Mouse (Mus musculus) cerebellum, postnatal 25 days (tissue): Measurements from ENCODE around the gene Nlrp9b.
"Not testable (repeated sequence)": the region's sequence is repeated elsewhere in the genome, so short reads cannot be mapped to it uniquely, and the experiment has no call there.

Experiments
- DNase-seq, 2 experiments: peaks; one replicate each; pipeline ENCODE4 v3.0.0; 2021; ENCODE audit warnings: mixed read lengths in 2 of 2

Gene Nlrp9b

DNA sequence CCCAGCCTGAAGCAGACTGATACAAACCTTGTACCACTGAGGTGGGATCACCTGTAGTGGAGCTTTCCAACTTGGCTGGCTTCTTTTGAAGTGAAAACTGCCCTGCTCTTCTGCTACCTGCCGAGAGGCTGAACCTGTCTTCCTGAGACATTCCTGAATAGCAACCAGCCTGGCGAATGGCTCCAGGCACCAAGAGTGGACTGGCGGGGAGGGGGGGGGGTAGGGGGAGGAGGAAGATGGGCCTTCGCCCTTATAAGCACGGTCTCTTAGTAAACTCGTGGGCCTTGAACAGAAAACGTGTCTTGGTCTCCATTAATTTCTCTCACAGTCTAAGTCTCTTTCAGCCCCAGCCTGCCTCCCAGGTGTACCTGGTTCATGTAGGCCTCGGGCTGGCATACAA is at the start of gene Nlrp9b:
Gene Nlrp9b, plus strand, starts transcription at position 301 of the 400 bp plus-strand sequence.
- not testable (repeated sequence) for DNase-seq

DNA sequence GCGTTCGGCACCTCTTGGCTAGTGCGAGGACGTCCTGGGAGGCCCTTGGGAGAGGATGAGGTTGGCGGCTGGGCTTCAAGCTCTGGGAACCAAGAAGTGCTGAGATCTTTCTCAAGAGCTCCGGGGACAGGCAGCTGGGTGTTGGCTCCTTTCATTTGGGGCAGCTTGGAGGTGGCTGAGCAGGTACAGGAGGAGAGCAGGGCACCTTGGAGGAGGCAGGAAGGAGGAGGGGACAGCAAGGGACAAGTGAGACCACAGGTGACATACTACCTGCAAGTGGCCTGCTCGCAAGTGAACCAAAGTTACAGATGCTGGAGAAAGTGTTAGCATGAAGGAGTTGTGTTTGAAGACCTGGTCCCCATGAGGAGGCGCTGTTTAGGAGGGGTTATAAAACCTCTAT is 46.6 kb upstream of the Nlrp9b start:
- DNase-seq, result no peak

DNA sequence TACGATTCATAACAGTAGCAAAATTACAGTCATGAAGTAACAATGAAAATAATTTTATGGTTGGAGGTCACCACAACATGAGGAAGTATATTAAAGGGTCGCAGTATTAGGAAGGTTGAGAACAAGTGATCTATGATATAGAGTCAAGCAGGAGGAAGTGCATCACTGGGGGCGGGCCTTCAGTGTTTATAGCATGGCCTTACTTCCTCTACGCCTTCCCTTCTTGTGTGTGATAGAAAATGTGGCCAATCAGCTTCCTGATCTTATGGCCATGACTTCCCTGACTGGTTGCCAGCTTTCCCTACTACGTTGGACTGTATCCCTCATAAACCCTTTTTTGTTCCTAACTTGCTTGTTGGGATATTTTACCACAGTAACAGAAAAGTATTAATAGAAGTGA is 46.1 kb upstream of the Nlrp9b start:
- no peak for DNase-seq

DNA sequence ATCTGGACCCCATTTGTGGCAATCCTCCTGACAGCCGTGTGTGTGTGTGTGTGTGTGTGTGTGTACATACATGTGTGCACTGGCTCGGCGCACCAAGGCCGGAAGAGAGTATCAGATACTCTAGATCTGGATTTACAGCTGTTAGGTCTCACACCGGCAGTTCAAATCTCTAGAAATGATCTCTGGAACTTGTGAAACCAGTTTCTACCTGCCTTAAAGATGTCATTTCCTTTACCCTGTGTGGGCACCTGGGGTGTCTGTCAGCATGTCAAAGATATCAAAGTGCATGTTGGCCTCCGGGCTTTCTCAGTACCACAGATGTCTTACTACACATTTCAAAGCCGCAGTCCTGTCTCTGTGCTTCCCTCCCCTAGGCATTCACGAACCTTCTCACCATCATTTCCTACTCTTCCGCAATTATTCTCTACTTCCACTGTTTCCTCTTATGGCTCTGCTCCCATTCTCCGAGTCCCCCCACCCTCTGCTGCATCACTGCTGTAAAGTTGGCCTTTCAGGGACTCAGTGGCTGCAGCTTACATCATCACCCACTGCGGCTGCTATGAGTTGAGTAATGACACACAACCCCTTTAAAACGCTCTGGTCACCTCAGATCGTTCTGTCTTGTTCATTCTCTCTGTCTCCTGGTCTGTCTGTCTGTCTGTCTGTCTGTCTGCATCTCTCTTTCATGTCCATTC is 45.3 kb upstream of the Nlrp9b start:
- no peak for DNase-seq

DNA sequence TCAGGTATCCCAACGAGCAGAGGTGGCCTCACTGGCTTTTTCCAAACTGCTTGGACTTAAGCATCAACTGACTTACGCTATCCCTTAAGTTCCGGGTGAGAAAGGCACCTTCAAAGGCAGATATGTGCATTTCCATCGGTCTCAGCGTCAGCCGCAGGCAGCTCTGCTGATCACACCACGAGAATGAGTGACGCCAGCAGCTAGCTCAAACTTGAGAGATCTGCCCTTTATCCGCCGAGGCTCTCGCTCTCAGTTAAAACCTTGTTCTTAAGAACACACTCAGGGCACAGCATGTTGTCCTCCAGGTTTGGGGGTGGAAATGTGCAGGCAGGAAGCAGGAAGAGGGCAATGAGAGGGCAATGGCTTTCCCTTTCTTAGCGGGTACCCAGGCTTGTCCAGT is 42.3 kb upstream of the Nlrp9b start:
- DNase-seq, result no peak

DNA sequence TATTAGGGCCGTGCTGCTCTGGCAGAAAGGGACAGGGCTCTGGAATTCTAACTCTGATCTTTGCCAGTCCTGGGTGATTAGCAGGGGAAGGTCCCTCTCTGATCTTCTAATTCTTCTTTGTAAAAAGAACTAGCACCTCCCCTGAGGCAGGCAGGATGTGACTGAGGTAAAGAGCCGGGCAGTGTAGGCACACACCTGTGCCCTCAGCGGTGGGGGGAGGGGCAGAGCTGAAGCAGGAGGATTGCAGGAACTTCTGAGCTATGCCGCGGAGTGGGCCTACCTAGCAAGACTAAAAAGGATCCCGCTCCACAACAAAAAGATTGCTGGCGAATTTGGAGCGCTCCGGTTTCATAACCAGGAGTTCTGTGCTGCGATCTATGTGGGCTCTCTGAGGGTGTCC is 41.3 kb upstream of the Nlrp9b start:
- DNase-seq, result no peak

DNA sequence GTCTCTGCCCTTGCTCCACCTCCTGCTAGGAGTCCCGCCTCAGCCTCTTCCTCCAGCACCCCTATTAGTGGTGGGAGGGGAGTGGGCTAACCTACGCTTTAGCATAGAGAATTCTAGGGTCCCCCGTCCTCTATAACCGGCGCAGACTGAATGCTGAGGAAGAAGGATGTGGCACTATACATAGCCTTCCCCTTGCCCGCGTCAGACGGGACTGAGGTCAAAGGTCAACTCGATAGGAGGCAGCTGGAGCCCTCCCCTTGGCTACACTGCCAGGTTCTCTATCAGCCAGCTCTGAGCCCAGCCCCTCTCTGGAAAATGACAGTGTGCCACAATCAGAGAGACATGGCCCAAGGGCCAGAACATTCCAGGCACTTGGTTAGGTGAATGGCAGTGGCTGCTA is 40.7 kb upstream of the Nlrp9b start, which contains the start of gene Igsf23:
Gene Igsf23, minus strand, starts transcription at position 168 of the 400 bp plus-strand sequence.
- no peak for DNase-seq

DNA sequence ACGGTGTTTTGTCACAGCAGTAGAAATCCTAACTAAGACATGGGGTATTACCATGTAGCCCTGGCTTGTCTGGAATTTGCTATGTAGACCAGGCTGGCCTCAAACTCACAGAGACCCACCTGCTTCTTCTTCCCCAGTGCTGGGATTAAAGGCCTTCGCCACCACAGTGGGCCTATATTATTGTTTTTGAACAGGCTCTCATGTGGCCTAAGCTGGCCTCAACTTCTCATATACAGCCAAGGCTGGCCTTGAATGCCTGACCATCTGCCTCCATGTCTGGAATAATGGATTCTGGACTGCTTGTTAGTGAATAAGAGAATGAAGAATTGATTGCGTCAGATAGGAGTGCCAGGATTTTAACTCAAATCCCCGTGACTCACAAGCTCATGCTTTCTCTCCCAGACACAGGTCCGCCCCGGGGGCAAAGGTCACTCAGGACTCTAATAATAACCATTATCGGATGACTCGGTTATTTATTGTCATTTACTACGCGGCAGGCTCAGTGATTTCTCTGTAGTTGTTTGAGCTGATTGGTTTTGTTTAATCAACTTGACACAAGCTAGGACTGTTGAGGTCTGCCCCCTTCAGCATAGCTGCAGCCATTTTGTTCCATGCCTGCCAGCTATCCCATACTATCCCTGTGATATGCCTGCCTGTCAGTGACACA is 38.8 kb upstream of the Nlrp9b start:
- DNase-seq, result no peak

DNA sequence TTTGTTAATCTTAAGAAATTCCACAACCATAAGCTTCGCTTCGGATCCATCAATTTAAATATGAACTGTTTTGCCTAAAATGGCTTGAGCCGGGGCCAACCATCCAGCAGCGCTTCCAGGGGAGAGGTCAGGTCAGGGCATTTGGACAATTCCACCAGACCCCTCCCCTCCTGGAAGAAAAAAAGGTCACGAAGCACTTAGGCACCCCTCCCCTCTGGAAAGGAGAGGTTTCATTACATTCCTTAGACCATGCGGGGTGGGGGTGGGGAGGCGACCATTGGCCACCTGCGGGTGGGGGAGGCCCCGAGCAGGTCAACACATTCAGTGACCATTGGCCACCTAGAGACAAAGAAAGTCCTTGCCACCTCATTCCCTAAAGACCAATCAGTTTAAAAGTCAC is 38.2 kb upstream of the Nlrp9b start:
- no peak for DNase-seq

DNA sequence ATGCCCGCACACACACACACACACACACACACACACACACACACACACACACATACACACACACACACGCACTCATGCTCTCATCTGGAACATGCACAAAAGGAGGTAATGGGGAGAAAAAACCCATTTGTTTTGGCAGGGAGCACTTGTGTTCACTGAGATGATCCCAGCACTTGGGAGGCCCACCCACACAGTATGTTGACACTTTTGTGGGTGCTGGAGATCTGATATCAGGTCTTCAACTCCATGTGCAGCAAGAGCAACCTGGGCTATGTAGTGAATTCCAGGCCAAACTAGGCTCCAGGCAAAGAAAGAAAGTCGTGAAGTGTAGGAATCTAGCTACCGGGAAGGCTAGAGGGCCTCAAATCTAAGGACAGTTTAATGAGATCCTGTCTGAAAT is 35.4 kb upstream of the Nlrp9b start:
- no peak for DNase-seq

DNA sequence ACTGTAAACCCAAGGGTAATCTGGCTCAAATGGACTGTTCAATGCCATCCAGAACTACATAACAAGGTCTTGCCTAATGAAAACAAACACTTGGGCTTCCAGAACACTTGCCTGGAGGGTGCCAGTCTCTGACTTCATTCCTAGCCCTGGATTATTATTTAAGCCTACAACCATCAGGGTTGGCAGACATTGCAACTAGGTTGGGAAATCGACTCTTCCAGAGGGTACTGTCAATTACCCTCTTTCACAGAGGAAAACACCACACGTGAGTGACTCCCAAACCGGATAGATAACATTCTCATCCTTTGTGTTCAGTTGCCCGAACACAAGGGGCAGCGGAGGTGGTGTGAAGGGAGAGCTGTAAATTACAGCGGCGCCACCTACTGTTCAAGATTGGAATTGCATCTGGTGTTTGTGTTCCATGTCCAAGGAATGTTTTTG is 34.9 kb upstream of the Nlrp9b start:
- peak; percentile 81 to 90 for DNase-seq

DNA sequence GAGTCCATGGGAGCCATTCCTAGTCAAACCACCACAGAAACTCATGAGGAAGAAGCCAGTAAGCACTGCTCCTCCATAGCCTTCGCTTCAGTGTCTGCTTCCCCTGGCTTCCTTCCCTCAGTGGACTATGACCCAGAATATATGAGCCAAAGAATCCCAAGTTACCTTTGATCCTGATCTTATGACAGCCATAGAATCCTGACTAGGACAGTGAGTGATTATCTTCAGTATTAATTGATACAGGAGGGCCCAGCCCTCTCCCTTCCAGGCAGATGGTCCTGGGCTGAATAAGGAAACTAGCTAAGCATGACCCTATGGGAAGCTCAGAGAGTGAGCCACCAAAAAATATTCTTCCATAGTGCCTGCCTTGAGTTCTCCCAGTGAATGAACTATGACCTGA is 28.8 kb upstream of the Nlrp9b start:
- no peak for DNase-seq

DNA sequence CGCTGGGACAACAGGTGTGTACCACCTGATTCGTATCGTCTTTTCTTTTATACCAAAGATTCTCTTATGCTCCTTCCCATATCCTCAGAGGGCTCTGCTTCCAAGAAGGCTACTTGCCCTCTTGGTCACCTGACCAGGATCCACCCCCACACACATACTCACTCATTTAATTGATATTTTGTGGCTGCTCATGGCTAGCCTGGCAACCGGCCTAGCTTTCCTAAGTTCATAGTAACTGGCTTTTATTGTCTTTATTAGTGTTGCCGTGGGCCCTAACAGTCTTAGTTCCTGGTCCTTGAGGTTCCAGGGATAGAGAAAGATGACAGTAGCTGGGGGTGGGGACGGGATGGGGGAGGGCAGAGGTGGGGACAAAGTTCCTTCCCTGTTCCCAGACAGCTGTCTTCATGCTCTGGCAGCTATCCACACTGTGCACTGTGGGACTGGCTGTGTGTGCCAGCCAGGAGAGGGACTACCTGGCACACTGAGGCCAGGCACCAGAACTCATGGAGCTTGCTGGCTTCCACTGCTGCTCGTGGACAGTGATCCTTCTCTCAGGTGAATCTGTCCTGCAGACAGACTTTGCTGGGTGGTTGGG is 26.2 kb upstream of the Nlrp9b start, which contains the start of gene Ceacam20:
Gene Ceacam20, plus strand, starts transcription at position 428 of the 595 bp plus-strand sequence.
- no peak for DNase-seq

DNA sequence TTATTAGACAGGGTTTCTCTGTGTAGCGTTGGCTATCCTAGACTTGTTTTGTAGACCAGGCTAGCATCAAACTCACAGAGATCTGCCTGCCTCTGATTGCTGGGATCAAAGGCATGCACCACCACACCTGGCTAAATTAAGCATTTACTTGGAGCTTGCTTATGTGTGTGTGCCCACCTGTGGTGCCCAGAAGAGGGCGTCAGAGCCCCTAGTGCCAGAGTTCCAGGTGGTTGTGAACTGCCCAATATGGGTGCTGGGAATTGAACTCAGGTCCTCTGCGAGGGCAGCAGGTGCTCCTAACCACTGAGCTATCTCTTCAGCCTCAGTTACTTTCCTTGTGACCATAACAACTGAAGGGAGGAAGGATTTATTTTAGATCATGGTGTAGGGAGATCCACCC is 22.2 kb upstream of the Nlrp9b start:
- DNase-seq, result no peak

DNA sequence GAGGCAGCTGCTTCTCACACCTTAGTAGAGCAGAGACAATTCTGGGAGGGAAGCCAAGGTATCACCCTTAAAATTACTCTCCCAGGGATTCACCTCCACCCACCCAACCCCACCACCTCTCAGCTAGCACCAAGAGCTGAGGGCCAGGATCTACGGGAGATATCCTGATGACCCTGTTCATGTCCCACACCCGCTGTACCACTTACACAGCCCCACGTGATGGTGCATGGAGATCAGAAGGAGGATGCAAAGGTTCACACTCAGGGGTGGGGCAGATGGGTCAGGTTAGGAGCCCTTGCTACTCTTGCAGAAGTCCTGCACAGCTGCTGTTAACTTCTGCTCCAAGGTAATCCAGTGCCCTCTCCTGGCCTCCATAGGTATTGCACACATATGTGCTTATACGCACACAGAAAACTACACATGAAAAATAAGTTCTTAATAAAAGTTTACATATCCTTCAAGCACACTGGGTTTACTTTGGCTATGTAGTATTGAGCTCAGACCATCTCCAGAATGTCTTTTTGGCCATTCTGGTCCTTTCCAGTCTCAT is 21.6 kb upstream of the Nlrp9b start:
- DNase-seq, result no peak

DNA sequence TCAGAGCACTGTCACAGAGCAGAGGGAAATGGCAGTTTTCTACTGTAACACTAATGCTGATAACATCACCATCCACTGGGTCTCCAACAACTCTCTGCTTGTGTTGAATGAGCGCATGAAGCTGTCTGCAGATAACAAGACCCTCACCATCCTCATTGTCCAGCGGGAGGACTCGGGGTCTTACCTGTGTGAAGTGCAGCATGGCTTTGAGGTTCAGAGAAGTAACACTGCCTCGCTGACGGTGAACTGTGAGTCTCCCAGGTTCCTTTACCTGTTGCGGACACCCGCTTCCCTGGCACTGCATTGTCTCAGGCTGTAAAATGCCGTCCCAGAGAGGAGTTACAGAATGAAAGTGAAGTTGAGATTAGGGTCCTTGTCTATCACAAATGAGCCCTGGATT is 21.1 kb upstream of the Nlrp9b start:
- DNase-seq, result no peak

DNA sequence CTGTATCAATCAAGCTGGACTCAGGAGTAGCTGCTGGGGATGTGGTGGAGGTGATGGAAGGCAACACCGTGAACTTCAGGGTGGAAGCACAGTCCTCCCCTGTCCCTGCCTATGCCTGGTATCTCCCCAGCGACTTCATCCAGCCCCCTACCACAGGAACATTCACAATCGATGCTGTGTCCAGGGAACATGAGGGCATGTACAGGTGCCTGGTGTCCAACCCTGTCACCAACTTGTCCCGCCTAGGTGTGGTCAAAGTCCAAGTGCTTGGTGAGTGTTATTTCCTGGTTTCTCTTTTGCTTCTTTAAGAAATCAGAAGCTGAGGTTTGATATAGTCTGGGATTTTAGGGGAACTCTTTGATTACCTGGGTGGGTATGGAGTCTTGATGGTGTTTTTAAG is 19.7 kb upstream of the Nlrp9b start:
- DNase-seq, result no peak

DNA sequence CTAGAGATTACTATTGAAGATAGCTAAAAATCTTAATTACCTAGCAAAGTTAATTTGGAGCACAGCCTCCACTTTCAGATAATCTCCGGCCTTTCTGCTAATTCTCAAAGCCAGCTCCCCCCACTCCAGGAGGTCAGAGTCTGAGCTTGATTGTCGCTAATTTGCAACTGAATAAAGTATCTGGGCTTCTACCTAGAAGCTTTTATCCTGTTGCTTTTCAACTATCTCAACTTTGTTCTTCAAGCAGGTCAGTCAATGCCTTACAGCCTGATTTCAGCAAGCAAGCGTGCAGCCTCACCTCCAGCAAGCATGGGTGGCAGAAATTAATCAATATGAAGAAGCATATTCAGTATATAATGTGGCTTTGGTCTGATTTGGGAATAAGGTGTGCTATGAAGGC is 5.5 kb downstream of the Nlrp9b start:
- not testable (repeated sequence) for DNase-seq

DNA sequence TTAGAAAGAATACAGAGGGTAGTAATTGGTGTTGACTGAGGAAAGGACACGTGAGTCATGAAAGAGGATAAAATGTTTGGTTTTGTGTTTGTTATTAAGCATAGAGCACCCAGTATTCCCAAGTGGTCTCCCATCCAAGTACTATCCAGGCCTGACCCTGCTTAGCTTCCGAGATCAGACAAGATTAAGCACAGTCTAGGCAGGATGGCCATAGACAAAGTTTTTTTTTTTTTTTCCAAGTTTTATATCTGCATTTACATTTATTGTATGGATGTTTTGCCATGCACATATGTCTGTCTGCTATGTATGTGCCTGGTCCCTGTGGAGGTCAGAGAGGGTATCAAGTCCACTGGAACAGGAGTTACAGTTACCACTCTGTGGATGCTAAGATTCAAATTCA is 18.7 kb downstream of the Nlrp9b start:
- no peak for DNase-seq

DNA sequence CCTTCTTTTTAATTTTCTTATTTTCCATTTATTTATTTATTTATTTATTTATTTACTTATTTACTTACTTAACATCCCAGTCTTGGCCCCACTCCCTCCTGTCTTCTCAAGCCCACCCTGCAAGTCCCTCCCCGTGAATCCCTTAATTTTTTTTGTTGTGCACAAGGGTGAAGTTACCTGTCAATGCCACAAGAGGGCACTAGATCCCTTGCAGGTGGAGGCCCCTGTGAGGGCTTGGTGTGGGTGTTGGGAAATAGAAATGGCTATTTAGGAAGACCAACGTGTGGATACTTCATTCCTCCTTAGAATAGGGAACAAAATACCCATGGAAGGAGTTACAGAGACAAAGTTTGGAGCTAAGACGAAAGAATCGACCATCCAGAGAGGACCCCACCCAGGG is 72.8 kb downstream of the Nlrp9b start:
- not testable (repeated sequence) for DNase-seq

DNA sequence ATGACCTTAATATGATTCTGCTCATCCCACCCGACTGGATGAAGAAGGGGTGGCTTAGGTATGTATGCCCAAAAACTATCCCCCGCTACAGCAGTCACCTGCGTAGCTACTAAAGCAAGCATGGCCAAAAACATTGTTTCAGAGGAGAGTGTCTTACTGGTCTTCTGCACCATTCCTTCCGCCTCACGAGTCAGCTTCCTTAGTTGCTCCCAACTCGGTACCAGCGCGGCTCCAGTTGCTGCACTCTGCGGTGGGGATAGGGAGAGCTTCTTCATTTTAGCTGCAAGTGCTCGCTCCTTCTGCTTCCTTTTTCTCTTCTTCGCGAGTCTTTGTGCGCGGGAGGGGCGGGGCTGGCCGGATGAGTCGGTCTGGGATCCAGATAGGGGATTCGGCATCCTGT is 86.9 kb downstream of the Nlrp9b start:
- not testable (repeated sequence) for DNase-seq

DNA sequence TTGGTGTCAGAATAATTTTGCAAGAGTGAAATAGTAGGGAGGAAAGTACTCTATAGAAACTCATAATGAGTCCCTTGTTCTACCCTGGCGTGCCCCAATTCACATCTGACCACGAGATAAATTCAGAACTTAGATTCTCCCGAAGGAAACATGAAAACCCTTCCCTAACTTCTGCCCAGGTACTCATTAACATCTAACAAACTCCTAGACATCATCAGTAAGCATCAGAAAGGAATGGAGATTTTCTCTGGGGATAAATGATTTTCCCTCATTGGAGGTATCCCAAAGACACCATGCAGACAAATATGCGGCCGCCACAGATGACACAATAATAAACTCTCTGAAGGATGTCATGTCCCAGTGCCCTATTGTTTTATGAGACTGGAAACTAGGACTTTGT is 108.1 kb downstream of the Nlrp9b start, which contains the start of gene Vmn1r91:
Gene Vmn1r91, plus strand, starts transcription at position 301 of the 400 bp plus-strand sequence.
- not testable (repeated sequence) for DNase-seq

DNA sequence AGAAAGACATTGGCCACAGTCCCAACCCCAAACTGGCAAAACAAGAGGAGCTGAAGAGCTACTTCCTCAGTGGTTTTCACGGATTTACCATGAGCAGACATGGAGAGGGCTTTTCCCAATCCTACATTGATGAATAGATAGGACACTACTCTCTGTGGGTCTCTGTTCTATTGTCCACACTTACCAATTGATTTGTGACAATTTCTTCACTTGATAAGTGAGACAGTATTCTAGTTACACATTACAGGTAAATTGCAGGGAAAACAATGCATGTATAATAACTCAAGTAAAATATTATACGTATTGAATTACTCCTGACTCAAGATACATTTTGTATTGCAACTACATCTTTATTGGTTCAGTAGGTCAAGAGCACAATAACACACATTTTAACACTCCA is 131.2 kb downstream of the Nlrp9b start, which contains the start of gene Gm16442:
Gene Gm16442, minus strand, starts transcription at position 101 of the 400 bp plus-strand sequence.
- DNase-seq, result not testable (repeated sequence)
